Mouse (Mus musculus): Measurements from ENCODE around the gene Erbb2.
"Not testable (repeated sequence)": the region's sequence is repeated elsewhere in the genome, so short reads cannot be mapped to it uniquely, and the experiment has no call there.

Gene Erbb2

GRCm38 (mm10) chr11:98412273-98412796 lies at the start of gene Erbb2:
Gene Erbb2 (plus strand): TSS chr11:98412470.
- no peak for DNase-seq

GRCm38 (mm10) chr11:98363817-98364216 lies 48.5 kb upstream of the Erbb2 start:
- DNase-seq, result no peak

GRCm38 (mm10) chr11:98364410-98364809 lies 47.9 kb upstream of the Erbb2 start:
- no peak for DNase-seq

GRCm38 (mm10) chr11:98366290-98366689 lies 46.0 kb upstream of the Erbb2 start:
- no peak for DNase-seq

- no peak for DNase-seq
These were observed 45.0 kb upstream of the Erbb2 start for GRCm38 (mm10) chr11:98367171-98367862.

- no peak for DNase-seq
These were observed 44.4 kb upstream of the Erbb2 start for GRCm38 (mm10) chr11:98367863-98368186.

- peak; percentile 73 for DNase-seq
These were observed 42.9 kb upstream of the Erbb2 start for GRCm38 (mm10) chr11:98369337-98369736.

GRCm38 (mm10) chr11:98370588-98370987 lies 41.7 kb upstream of the Erbb2 start:
- DNase-seq, result no peak

GRCm38 (mm10) chr11:98371556-98372240 lies 40.6 kb upstream of the Erbb2 start:
- DNase-seq, result no peak

GRCm38 (mm10) chr11:98372406-98372805 lies 39.9 kb upstream of the Erbb2 start:
- DNase-seq, result peak; percentile 71

- DNase-seq, result no peak
These were observed 39.0 kb upstream of the Erbb2 start for GRCm38 (mm10) chr11:98373244-98373643.

- no peak for DNase-seq
These were observed 38.0 kb upstream of the Erbb2 start for GRCm38 (mm10) chr11:98374266-98374665.

GRCm38 (mm10) chr11:98376756-98377155 lies 35.5 kb upstream of the Erbb2 start:
- DNase-seq, result no peak

- no peak for DNase-seq
These were observed 34.5 kb upstream of the Erbb2 start for GRCm38 (mm10) chr11:98377787-98378186.

GRCm38 (mm10) chr11:98379379-98379778 lies 32.9 kb upstream of the Erbb2 start:
- DNase-seq, result no peak

GRCm38 (mm10) chr11:98380106-98380505 lies 32.2 kb upstream of the Erbb2 start:
- peak; percentile 83 for DNase-seq

GRCm38 (mm10) chr11:98381651-98382050 lies 30.6 kb upstream of the Erbb2 start:
- DNase-seq, result no peak

GRCm38 (mm10) chr11:98382405-98382804 lies 29.9 kb upstream of the Erbb2 start:
- not testable (repeated sequence) for DNase-seq

GRCm38 (mm10) chr11:98383261-98384030 lies 28.8 kb upstream of the Erbb2 start, which contains the start of gene Tcap:
Gene Tcap (plus strand): TSS chr11:98383811.
- DNase-seq, result peak; percentile 80

- no peak for DNase-seq
These were observed 28.1 kb upstream of the Erbb2 start for GRCm38 (mm10) chr11:98384216-98384615.

- DNase-seq, result peak; percentile 63
These were observed 27.3 kb upstream of the Erbb2 start for GRCm38 (mm10) chr11:98384721-98385637.
